Mouse (Mus musculus) heart, adult 2 months (tissue): ENCODE results near the gene Inpp5b.

Experiments
- CTCF ChIP-seq: fragments of 200-600 bp; IDR thresholded peaks from 2 replicates; pipeline ENCODE4 v1.8.1; 2022; ENCODE audit warnings: antibody characterized with exemption, mild to moderate bottlenecking, moderate library complexity
- EP300 ChIP-seq: fragments of 200-500 bp; IDR thresholded peaks from 2 replicates; pipeline ENCODE4 v1.6.1; 2011; ENCODE audit warnings: low read depth, low read length, control low read depth; ENCODE audit not compliant: insufficient read depth
- POLR2A ChIP-seq: fragments of 200-500 bp; IDR thresholded peaks from 2 replicates; pipeline ENCODE4 v1.6.1; 2011; ENCODE audit warnings: mild to moderate bottlenecking, low read depth, low read length, control low read depth; ENCODE audit not compliant: insufficient read depth

DNA sequence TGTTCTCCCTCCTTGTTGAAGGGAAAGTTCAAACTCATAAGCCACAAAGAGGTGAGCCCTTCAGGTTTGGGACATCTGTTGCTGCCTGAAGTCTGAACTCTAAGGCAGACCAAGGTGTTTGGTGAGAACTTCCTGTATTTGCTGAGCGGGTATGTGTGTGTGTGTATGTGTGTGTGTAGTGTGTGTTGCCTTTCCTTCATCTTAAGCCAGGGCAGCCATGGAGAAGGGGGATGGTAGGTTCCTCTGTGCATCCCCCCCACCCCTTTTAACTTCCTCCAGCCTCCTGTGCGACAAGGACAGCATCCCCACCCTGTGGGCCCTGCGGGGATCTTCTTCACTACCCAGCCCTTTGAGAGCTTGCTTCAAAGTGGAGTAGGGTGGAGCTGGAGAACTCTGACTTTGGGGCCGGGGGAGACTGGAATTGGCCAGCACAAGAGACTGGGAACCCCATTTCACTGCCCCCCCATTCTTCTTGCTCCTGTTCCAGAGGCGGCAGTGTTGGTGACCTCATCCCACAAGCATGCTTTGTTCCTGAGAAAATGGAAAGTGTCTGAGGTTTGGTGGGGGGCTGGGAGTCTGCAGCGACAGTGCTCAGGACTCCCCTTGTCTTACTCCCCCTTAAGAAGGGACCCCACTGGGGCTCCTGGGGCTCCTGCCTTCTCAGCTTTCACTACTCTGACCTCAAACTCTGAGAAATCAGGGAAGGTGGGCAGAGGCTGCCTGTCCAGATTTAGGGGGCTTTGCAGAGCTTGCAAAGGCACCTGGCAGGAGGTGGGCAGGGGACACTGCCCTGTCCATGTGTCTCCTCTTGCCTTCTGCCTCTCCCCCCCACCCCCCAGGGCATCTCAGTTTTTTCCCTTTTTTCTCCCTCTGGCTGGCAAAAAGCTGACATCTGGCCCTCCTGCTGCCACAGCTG lies 37.5 kb upstream of the Inpp5b start:
- TF ChIP-seq CTCF: no peak
- no peak for TF ChIP-seq POLR2A
- TF ChIP-seq EP300: no peak
